Mouse (Mus musculus) embryo, embryonic 11 days (tissue): ENCODE measurements around the gene Btbd16.

Source experiments
- DNase-seq: peaks from one replicate; pipeline ENCODE4 v3.0.0-alpha.2; 2015

Btbd16 gene

GRCm38 (mm10) chr7:130865613-130866591 is 92.0 kb downstream of the Btbd16 start, which contains the start of gene Plekha1:
Gene Plekha1, plus strand, starts transcription at chr7:130865756.
- DNase-seq = peak; percentile 98

DNA sequence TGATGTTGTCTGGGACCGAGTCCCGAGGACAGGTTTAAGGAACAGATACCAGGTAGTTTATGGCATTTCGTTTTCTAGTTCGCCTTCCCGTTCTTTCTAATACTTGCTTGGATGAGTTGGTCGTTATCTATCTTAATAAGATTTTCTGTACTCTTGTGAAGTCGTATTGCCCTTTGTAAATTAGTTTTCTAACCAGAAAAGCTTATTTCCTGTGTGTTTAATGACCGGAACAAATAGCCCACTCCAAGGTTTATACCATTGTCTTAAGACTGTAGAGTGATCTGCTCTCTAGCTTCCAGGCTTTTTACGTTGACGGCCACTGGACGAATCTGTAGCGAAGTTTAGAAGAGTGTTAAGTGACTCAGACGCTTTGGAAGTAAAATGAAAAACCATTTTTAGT is 92.8 kb downstream of the Btbd16 start:
- DNase-seq = no peak

- DNase-seq = no peak
Measured at GRCm38 (mm10) chr7:130867256-130867655, 93.4 kb downstream of the Btbd16 start.
